Mouse (Mus musculus) thymus, adult 2 months (tissue): Measurements from ENCODE around the gene March7.

Experiments used
- CTCF ChIP-seq: fragments of 200-500 bp; IDR thresholded peaks from 2 replicates; pipeline ENCODE4 v1.5.1; 2012; ENCODE audit warnings: mild to moderate bottlenecking, control low read depth, low read length, moderate library complexity, borderline replicate concordance; ENCODE audit not compliant: control insufficient read depth, poor library complexity, insufficient read depth; ENCODE audit errors: extremely low read depth
- POLR2A ChIP-seq: fragments of 200-500 bp; IDR thresholded peaks from 2 replicates; pipeline ENCODE4 v1.6.1; 2012; ENCODE audit warnings: mild to moderate bottlenecking, low read length, control low read depth, moderate library complexity; ENCODE audit not compliant: control insufficient read depth, poor library complexity, insufficient read depth; ENCODE audit errors: extremely low read depth

DNA sequence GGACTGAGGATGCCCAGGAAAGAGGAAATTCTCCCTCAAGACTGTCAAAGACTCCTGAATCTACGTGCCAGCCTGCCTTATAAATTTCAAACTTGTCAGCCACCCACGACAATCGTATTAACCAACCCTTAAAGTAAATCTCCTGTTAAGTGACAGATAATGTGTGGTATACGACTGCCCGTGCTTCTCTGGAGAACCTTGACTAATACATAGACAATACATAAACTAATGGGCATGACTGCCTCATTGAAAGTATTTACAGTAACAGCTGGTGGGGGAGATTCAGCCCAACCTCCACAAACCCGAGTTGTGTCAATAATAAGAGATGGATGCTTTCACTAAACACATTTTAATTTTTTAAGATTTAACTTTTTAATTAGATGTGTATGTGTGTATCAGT, 3.9 kb upstream of the March7 start:
- no peak for TF ChIP-seq CTCF
- no peak for TF ChIP-seq POLR2A
